Mouse (Mus musculus): ENCODE results near the gene Armc8.

Gene Armc8

DNA sequence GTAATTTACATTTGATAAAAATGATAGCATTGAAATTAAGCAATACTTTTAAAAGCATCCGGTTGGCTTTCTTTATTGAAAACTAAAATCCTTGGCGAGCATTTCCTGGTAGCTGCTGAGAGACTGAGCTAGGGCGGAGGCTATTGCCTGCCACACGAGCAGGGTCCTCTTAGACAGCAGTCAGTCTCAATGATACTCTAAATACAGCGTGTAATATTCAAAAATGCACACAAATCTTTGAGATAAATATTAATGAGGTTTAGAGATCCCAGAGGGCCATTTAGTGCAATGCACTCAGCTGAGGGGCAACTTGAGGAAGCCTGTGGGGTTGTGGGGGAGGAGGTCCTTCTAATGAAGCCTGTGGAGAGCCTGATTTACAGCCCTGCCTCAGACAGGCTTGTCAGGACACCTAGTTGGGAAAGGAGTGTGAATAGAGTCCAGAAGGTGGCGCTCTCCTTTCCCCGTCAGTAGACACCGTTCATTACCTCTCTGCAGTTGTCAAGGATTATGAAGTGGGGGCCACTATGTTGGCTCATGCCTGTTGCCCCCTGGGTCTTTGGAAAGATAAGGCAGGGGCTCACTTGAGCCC lies 124.0 kb downstream of the Armc8 start:
- no peak for DNase-seq (ENCODE audit: low spot score)

- no peak for DNase-seq (ENCODE audit: low spot score)
Observed at GRCm38 (mm10) chr9:99441647-99442433, 126.9 kb downstream of the Armc8 start.

DNA sequence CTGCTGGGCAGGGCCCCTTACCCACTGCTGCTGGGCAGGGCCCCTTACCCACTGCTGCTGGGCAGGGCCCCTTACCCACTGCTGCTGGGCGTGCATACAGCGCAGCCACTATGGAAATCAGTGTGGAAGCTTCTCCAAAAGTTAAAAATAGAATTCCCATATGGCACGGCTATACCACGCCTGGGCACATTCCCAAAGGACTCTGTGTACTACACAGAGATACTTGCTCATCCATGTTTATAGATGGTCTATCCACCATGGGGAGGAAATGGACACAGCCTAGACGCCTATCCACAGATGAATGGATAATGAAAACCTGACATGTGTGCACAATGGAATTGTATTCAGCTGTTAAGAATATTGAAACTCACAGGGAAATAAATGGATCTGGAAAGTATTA lies 127.8 kb downstream of the Armc8 start:
- peak; percentile 60 for DNase-seq (ENCODE audit: low spot score)

DNA sequence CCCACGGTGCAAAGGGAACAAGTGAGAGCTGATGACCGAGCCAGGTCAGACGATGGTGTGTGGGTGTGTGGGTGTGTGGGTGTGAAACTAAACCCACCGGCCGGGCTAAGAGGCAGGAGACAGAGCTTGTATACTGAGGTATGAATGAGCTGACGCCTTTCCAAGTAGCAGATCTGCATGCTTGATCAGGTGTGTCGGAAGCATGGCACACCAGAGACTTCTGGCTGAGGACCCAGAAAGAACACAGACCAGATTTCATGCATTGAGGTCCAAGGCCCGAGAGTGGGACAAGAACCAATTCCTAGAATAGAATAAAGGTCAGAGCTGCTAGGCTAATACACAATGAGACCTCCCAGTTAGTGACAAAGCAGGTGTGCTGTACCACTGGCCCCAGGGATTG lies 129.6 kb downstream of the Armc8 start:
- no peak for DNase-seq (ENCODE audit: low spot score)

GRCm38 (mm10) chr9:99437781-99438565 lies 130.7 kb downstream of the Armc8 start:
- DNase-seq (ENCODE audit: low spot score): no peak

GRCm38 (mm10) chr9:99437031-99437764 lies 131.5 kb downstream of the Armc8 start, which contains the start of gene Mras:
Gene Mras (minus strand): TSS chr9:99437381.
- no peak for DNase-seq (ENCODE audit: low spot score)

GRCm38 (mm10) chr9:99436182-99437030 lies 132.3 kb downstream of the Armc8 start:
- DNase-seq (ENCODE audit: low spot score): peak; percentile 75

DNA sequence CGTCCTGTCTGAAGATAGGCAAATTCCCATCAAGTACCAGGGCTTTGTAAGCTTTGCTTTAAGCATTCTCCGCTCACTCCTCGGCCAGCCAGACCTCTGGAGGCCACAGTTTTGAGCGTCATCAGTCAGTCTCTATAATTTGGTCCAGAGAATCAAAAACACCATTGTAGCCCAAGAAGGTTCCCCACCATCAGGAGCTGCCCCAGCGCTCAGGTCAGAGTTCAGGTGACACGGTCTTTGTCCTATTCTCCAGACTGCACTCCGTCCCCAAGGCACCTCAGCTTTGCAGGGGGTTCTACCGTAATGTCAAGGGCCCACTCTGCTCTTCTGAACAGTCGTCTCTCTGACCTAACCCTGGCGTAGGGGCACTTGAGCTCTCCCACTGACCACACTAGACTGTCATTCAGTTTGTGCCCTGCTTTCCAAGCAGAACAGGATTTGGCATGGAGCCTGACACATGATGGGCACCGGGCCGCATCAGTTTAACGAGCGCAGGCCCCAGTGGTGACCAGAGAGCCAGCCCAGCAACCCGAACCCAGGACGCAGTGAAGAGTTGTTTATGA lies 133.0 kb downstream of the Armc8 start:
- peak; percentile 52 for DNase-seq (ENCODE audit: low spot score)

DNA sequence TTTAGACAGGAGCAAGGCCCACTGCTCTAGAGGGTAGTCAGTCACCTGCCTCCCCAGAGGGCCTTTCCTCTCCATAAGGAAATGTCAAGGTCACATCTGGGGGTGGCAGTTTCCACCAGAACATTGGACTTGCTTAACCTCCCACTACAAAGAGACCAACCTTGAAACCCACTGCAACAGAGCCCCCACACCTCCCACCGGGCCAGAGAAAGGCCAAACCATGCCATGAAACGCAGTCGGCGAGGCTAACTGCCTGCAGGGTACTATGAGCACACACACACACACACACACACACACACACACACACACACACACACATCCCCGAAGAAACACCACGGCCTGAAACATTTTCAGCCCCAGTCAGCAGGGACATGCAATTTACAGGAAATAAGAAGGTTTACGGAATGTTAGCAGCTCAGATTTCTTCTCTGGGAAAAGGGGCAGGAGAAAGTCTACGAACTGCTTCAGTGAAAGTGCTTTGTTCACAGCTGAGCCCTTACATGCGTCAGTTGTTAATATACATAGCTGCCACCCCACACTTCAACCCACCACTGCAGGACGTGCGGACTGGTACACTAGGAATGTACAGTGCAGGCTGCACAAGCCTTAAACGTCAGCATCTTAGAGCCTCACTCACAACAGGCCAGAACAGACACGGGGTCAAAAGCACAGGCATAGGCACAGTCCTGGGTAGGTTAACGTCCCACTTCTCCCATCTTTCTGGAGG lies 133.6 kb downstream of the Armc8 start:
- DNase-seq (ENCODE audit: low spot score): no peak

DNA sequence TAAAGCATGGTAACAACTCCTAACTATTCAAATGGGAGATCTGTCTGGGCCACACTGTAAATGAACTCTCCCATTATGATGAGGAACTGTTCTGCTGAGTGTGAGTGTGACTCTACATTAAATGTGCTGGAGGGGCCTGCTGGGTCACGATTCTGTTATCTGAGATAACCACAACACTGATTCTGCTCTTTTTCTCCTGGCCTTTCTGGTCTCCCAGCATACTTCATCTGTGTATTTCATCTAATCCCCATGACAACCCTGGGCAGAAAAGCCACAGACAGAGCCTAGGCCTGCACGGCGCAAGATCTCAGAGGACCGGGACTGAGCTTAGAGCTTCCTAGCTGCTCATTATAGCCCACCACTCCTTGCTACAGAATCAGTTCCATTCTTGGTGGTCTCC lies 136.2 kb downstream of the Armc8 start:
- DNase-seq (ENCODE audit: low spot score): no peak

GRCm38 (mm10) chr9:99431963-99432362 lies 136.7 kb downstream of the Armc8 start:
- DNase-seq (ENCODE audit: low spot score): no peak

DNA sequence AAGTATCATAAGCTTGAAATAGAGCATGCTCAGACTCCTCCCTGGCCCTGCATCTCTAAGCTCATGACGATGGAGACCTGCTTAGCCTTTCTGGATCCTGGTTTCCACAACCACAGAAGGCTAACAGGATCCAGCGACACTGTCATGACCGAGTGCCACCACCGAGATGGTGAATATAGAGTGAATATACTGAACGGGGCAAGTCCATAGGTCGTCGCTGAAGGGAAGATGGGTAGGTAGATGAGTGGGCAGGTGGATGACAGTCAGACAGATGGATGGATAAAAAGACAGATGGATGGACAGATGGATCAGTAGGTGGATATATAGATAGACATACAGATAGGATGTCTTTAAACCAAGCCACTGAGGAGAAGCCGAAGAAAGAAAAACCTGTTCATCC lies 137.4 kb downstream of the Armc8 start:
- no peak for DNase-seq (ENCODE audit: low spot score)

GRCm38 (mm10) chr9:99430806-99431205 lies 137.9 kb downstream of the Armc8 start:
- no peak for DNase-seq (ENCODE audit: low spot score)

DNA sequence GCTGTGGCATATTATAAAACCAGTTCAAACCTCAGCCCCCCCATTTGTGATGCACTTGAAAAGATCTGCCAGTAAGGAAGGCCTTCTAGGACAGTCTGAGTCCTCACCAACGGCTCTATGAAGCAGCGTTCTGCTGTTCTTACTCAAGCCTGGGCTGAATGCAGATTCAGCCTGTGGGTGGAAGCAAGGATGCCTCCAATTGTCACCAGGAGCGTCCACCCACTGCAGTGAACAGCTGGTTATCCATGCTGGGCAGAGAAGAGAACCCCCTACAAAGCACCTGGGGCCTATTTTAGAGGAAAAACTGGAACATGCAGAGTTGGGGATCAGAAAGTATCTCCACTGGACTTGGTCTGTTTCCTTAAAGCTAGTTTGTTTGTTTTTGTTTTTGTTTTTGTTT lies 138.9 kb downstream of the Armc8 start:
- no peak for DNase-seq (ENCODE audit: low spot score)

GRCm38 (mm10) chr9:99428601-99429331 lies 139.9 kb downstream of the Armc8 start:
- DNase-seq (ENCODE audit: low spot score): no peak

All from layer of hippocampus, adult 11-12 months (tissue).